Mouse (Mus musculus): ENCODE data around the gene Arid2. TPM values are rescaled to one million over a fixed set of nuclear protein-coding genes. Genes with fewer than 3 reads are reported as not detected.

Arid2 gene
- total and polyA plus RNA-seq, 3 experiments: 11.9 to 14.1 (median 13.3) TPM

GRCm38 (mm10) chr15:96274341-96274740 is 13.0 kb upstream of the Arid2 start:
- peaks cover 27 to 61% of the 10 kb centered on the region in 2 experiments for H3K36me3 ChIP-seq (replicated peaks in 1 of 2; ENCODE audit: control insufficient read depth in 1 of 2, insufficient read depth in 1 of 2, low read length in 1 of 2)
- no peak for DNase-seq (ENCODE audit: extremely low read depth)
- TF ChIP-seq ZNF384 (IDR thresholded peaks at IDR 0.05; ENCODE audit: low read depth, low read length): no peak
- H3K9ac ChIP-seq (ENCODE audit: insufficient read depth, low read depth): no peak overlapping the region
- in situ Hi-C loops (cut with MboI; ENCODE audit: low pct_ligation_motif_present, low pct_unique_long_range_greater_than_20kb, low sequenced_read_pairs) (no loop called here), dilution Hi-C loops (cut with MboI; ENCODE audit: extremely low pct_ligation_motif_present, extremely low pct_unique_long_range_greater_than_20kb, low sequenced_read_pairs) (no loop called here)
- no peak overlapping the region for H3K4me2 ChIP-seq (ENCODE audit: insufficient read depth, low read depth, poor library complexity, severe bottlenecking)
- peaks cover 8% of the 10 kb centered on the region for H3K79me2 ChIP-seq (replicated peaks; ENCODE audit: control insufficient read depth, extremely low read depth, insufficient read depth, poor library complexity, severe bottlenecking)
- H3K27ac ChIP-seq (ENCODE audit: insufficient read depth, low read depth): no peak overlapping the region
- H3K9me3 ChIP-seq (replicated peaks; ENCODE audit: low read length): no peaks in the 10 kb centered on the region
- peaks cover under 1 to 6% of the 10 kb centered on the region in 2 experiments; a peak in 1 of 4 replicates for H3K4me1 ChIP-seq (ENCODE audit: control insufficient read depth in 1 of 2, insufficient read depth in 2 of 2)
- H3K4me3 ChIP-seq (replicated peaks in 1 of 3; ENCODE audit: low read depth in 2 of 3, low read length in 2 of 3, poor library complexity in 1 of 3): no peak overlapping the region
- H3K27me3 ChIP-seq (replicated peaks): no peaks in the 10 kb centered on the region

GRCm38 (mm10) chr15:96275198-96275597 is 12.1 kb upstream of the Arid2 start:
- Histone ChIP-seq H3K27me3 (replicated peaks) (no peaks in the 10 kb centered on the region), H3K4me1 (ENCODE audit: control insufficient read depth in 1 of 2, insufficient read depth in 2 of 2) (peaks cover 3 to 12% of the 10 kb centered on the region in 2 experiments; a peak in 2 of 4 replicates), H3K9me3 (replicated peaks; ENCODE audit: low read length) (peaks cover 3% of the 10 kb centered on the region), H3K79me2 (replicated peaks; ENCODE audit: control insufficient read depth, extremely low read depth, insufficient read depth, poor library complexity, severe bottlenecking) (peaks cover 11% of the 10 kb centered on the region), H3K9ac (ENCODE audit: insufficient read depth, low read depth) (no peak overlapping the region), H3K4me3 (replicated peaks in 1 of 3; ENCODE audit: low read depth in 2 of 3, low read length in 2 of 3, poor library complexity in 1 of 3) (no peak overlapping the region), H3K27ac (ENCODE audit: insufficient read depth, low read depth) (no peak overlapping the region), H3K4me2 (ENCODE audit: insufficient read depth, low read depth, poor library complexity, severe bottlenecking) (no peak overlapping the region), H3K36me3 (replicated peaks in 1 of 2; ENCODE audit: control insufficient read depth in 1 of 2, insufficient read depth in 1 of 2, low read length in 1 of 2) (peaks cover 35 to 66% of the 10 kb centered on the region in 2 experiments)
- DNase-seq (ENCODE audit: extremely low read depth): no peak
- dilution Hi-C loops (cut with MboI; ENCODE audit: extremely low pct_ligation_motif_present, extremely low pct_unique_long_range_greater_than_20kb, low sequenced_read_pairs): no loop called here
- in situ Hi-C loops (cut with MboI; ENCODE audit: low pct_ligation_motif_present, low pct_unique_long_range_greater_than_20kb, low sequenced_read_pairs): no loop called here
- TF ChIP-seq POLR2A (IDR thresholded peaks at IDR 0.05; ENCODE audit: low read depth, low read length): no peak
- TF ChIP-seq MXI1 (IDR thresholded peaks at IDR 0.05; ENCODE audit: low read depth, low read length): no peak
- TF ChIP-seq TBP (conservative IDR thresholded peaks at IDR 0.05; ENCODE audit: low read depth, low read length): no peak
- TF ChIP-seq TCF12 (IDR thresholded peaks at IDR 0.05; ENCODE audit: low read depth, low read length): no peak
- TF ChIP-seq HCFC1 (IDR thresholded peaks at IDR 0.05; ENCODE audit: low read depth, low read length): no peak
- no peak for TF ChIP-seq POLR2AphosphoS2 (IDR thresholded peaks at IDR 0.05; ENCODE audit: low read depth, low read length)
- TF ChIP-seq CHD1 (IDR thresholded peaks at IDR 0.05; ENCODE audit: low read depth, low read length): no peak
- TF ChIP-seq JUND (conservative IDR thresholded peaks at IDR 0.05; ENCODE audit: low read depth, low read length): no peak
- no peak for TF ChIP-seq NRF1 (IDR thresholded peaks at IDR 0.05; ENCODE audit: low read depth, low read length)
- no peak for TF ChIP-seq PAX5 (IDR thresholded peaks at IDR 0.05; ENCODE audit: low read length)

- peaks cover 41 to 69% of the 10 kb centered on the region in 2 experiments for H3K36me3 ChIP-seq (replicated peaks in 1 of 2; ENCODE audit: control insufficient read depth in 1 of 2, insufficient read depth in 1 of 2, low read length in 1 of 2)
- in situ Hi-C loops (cut with MboI; ENCODE audit: low pct_ligation_motif_present, low pct_unique_long_range_greater_than_20kb, low sequenced_read_pairs) (no loop called here), dilution Hi-C loops (cut with MboI; ENCODE audit: extremely low pct_ligation_motif_present, extremely low pct_unique_long_range_greater_than_20kb, low sequenced_read_pairs) (no loop called here)
- no peak overlapping the region for H3K9ac ChIP-seq (ENCODE audit: insufficient read depth, low read depth)
- H3K27ac ChIP-seq (ENCODE audit: insufficient read depth, low read depth): no peak overlapping the region
- no peaks in the 10 kb centered on the region for H3K27me3 ChIP-seq (replicated peaks)
- H3K9me3 ChIP-seq (replicated peaks; ENCODE audit: low read length): peaks cover 6% of the 10 kb centered on the region
- H3K4me3 ChIP-seq (replicated peaks in 1 of 3; ENCODE audit: low read depth in 2 of 3, low read length in 2 of 3, poor library complexity in 1 of 3): no peak overlapping the region
- H3K4me2 ChIP-seq (ENCODE audit: insufficient read depth, low read depth, poor library complexity, severe bottlenecking): no peak overlapping the region
- H3K4me1 ChIP-seq (ENCODE audit: control insufficient read depth in 1 of 2, insufficient read depth in 2 of 2): peaks cover 3 to 18% of the 10 kb centered on the region in 2 experiments; a peak in 2 of 4 replicates
- TF ChIP-seq PAX5 (IDR thresholded peaks at IDR 0.05; ENCODE audit: low read length) (no peak), USF2 (conservative IDR thresholded peaks at IDR 0.05; ENCODE audit: low read depth, low read length) (no peak), USF1 (IDR thresholded peaks at IDR 0.05; ENCODE audit: low read depth, low read length) (no peak), POLR2AphosphoS2 (IDR thresholded peaks at IDR 0.05; ENCODE audit: low read depth, low read length) (no peak), MEF2A (IDR thresholded peaks at IDR 0.05; ENCODE audit: borderline replicate concordance, low read depth, low read length) (no peak), JUN (IDR thresholded peaks at IDR 0.05; ENCODE audit: insufficient read depth, low read depth, low read length) (no peak), BHLHE40 (IDR thresholded peaks at IDR 0.05; ENCODE audit: low read depth, low read length) (no peak), SMC3 (IDR thresholded peaks at IDR 0.05; ENCODE audit: low read depth, low read length) (no peak)
- DNase-seq (ENCODE audit: extremely low read depth): no peak
- peaks cover 11% of the 10 kb centered on the region for H3K79me2 ChIP-seq (replicated peaks; ENCODE audit: control insufficient read depth, extremely low read depth, insufficient read depth, poor library complexity, severe bottlenecking)
These were observed 11.4 kb upstream of the Arid2 start for GRCm38 (mm10) chr15:96275810-96276493.
